Mouse (Mus musculus): ENCODE data around the gene Msx2.

The Msx2 gene

GRCm38 (mm10) chr13:53464441-53465001 is 8.4 kb downstream of the Msx2 start:
- no peak for DNase-seq

DNA sequence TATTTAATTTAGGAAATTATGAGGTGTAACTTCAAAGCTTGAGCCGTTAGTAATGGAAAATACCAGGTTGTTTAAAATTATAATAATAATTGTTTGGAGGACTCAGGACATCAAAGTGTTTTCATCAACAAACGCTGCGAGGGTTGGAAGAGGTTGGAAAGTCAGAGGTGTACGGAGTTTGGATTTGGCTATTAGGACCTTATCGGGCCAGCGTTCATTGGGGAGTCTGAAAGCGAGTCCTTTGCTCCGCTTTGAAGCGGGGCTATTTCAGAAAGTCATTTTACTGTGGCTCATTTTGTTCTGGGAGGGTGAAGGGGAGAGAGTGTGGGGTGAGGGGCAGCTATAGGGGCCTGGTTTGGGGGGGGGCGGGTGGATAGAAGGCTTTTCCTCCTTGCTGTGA is 8.9 kb downstream of the Msx2 start:
- no peak for DNase-seq

GRCm38 (mm10) chr13:53463037-53463436 is 9.8 kb downstream of the Msx2 start:
- DNase-seq = no peak

DNA sequence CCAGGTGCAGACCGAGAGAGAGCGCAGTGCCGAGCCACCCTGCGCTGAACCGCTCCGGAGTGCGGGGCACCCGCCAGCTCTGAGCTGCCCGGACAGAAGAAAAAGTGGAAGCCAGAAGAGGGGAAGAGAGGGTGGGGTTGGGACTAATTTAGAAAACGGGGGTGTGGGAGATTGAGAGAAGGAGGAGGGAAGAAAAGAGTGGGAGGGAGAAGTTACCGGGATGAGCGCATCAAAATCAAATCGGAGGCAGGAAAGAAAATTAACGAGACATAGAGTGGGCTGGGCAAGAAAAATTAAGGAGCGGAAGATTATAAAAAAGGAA is 10.3 kb downstream of the Msx2 start:
- no peak for DNase-seq

DNA sequence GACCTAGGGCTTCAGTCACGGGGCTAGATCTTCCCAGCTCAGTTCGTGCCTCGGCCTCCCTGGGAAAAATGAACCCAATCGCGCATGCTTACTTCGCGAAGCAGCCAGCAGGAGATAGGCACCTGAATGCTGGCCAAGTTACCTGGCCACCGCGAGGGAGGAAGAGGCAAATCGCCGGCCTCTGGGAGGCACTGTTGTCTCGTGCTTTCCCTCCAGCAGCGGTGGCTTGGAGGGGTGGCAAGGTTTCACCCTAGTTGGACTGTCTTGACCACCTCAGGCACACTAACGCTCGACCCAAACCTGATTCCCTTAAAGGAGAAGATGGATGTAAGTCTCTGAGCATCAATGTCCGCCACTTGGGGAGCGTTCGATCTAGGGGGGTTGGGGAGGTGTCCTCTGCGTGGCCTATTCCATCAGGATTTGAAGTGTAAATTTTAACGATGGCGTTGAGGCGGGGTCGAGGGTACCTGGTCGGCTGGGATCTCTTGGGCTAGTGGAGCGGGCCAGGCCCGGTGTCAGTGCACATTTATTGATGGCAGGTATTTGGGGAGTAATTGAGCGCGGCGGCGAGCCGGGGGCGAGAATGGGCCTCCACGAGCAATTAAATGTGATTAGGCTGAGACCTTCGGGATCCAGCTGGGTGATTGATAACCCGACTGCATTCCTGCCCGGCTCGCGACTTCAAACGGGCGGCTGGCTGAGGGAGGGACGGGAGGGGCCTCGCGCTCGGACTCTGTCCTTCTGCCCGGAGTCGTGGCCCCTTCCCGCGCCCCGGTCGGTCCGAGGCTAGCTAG is 10.8 kb downstream of the Msx2 start:
- peak; percentile 9 for DNase-seq

- DNase-seq = no peak
Measured at GRCm38 (mm10) chr13:53461346-53461745, 11.5 kb downstream of the Msx2 start.

GRCm38 (mm10) chr13:53458766-53459165 is 14.1 kb downstream of the Msx2 start:
- DNase-seq = no peak

DNA sequence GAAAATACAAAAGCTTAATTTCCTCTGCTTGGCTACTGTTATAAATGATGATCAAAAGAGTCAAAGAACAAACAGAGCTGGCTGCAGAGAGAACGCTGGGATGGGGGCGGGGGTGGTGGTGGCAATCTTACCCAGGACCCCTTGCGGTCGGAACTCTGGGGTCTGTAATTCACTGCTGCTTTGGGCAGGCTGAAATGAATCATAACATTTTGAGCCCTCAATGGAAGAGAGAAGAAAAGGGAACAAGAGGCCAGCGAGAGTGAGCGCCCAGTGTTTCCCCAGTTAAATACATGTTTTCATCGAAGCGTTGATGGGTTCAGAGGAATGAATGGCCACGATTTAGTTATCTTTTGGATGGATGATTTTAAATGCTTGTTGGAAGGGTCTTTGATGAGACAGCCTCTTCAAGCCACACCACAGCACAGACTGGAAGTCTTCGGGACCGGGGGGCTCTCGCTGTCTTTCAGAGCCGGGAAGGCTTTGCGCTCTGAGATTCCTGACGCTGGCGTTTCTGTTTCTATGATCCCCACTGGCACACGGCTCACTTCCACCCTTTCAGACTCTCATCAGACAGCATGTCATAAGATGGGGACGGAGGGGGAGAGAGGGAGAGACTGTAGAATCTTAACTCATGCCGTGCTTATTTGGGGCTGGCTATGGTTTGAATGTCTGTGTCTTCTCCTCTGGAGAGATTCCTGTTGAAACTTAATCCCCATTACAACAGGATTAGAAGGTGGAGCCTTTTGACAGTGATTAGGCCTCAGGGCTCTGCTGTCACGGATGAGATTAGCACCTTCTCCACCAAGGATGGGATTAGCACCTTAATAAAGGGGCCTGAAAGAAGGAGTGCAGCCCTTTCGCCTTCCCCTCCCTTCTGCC is 17.8 kb downstream of the Msx2 start:
- no peak for DNase-seq

- DNase-seq = no peak
Measured at GRCm38 (mm10) chr13:53453927-53454326, 18.9 kb downstream of the Msx2 start.

- DNase-seq = peak; percentile 39
Measured at GRCm38 (mm10) chr13:53447609-53448008, 25.3 kb downstream of the Msx2 start.

DNA sequence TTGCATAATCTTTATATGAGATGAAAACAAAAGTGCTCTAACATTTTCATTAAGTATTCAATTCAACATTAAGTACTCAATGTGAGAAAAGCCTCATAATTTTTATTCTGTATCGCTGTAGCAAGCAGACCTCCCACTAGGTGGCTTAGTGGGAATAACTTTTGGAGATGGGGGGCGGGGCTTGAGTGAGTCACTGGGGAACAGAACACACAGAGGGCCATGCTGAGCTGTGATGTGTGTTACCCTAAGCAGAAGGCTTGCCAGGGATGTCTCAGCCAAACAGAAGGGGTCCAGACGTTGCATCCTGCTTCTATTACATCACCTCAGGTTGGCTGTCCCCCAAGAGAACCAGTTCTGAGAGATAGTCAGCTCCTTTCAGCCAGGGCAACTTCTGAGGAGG is 29.3 kb downstream of the Msx2 start:
- peak; percentile 47 for DNase-seq

DNA sequence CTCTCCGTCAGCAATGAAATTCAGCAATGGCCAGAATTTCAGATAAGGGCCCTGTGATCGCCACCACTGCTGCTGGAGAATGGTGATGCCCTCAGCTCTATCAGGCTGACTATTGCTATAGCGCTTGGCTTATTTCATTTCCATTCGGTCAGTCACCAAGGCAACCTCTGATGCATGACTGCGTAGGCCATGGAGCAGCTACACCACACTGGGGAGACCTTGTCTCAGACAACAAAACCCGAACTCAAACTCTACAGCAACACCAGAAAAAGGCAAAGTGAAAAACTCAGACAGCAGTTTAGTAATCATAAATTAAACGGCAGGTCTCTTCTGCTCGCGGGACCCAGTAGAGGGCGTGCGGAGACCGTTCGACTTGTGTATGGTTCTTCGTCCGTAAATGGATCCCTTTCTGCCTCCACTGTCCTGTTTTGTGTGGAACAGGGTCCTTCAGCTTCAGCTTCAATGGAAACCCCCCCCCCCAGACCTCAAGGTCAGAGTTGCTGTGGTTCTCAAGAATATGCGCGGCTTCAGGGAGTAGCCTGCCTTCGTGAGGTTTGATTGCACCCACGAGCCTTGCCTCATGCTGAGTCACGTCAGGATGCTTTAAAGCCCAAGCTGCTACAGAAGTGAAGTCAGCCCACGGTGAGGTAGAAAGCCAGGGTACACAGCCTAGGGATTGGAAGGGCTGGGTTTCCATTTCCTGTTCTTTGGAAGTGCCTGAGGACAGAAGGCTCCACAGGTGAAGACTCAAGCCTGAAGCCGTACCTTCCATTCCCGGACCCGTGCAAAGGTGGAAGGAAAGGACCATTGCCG is 30.5 kb downstream of the Msx2 start:
- DNase-seq = no peak

DNA sequence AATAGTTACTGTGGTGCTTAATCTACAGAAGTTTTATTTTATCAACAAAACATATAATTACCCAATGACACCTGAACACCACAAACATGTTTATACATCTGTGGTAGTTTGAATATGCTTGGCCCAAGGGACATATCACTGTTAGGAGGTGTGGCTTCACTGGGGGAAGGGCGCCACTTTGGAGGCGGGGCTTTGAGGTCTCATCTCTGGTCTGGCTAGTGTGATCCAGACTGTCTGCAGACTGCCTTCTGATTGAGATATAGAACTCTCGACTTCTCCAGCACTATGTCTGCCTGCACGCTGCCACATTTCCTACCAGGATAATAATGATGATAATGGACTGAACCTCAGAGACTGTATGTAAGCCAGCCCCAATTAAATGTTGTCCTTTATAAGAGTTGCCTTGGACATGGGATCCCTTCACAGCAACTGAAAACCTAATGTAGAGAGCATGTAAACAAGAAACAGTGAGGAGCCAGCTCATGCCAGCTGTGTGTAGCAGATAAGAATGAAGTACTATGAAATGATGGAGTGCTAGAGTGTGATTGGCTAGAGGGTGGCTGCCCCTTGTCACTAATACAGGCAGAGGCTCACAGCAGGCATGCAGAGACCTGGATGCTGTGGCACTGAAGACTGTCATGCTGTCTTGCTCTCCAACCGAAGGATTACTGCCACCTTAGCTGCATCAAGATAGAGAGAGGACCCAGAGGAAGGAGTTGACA is 31.4 kb downstream of the Msx2 start:
- no peak for DNase-seq

GRCm38 (mm10) chr13:53439957-53440356 is 32.9 kb downstream of the Msx2 start:
- no peak for DNase-seq

- peak; percentile 93 for DNase-seq
Measured at GRCm38 (mm10) chr13:53426507-53426906, 46.4 kb downstream of the Msx2 start.

GRCm38 (mm10) chr13:53421189-53421588 is 51.7 kb downstream of the Msx2 start:
- no peak for DNase-seq

DNA sequence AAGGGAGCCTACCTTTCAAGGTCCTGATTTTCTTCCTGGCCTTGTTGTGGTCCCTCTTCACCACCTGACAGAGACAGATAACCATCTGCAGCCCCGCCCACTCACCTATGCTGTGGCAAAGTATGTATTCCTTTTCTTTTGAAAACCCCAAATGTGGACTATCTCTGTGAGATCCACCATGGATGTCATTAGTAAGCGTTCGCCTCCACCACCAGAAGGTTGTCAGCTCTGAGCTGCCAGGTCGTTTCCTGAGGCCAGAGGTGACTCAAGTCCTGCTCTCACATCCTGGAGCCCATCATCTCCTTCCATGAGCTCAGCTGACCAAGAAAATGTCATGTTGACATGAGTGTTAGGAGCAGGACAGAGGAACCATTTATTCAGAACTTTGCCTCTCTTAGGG is 52.1 kb downstream of the Msx2 start:
- DNase-seq = no peak

DNA sequence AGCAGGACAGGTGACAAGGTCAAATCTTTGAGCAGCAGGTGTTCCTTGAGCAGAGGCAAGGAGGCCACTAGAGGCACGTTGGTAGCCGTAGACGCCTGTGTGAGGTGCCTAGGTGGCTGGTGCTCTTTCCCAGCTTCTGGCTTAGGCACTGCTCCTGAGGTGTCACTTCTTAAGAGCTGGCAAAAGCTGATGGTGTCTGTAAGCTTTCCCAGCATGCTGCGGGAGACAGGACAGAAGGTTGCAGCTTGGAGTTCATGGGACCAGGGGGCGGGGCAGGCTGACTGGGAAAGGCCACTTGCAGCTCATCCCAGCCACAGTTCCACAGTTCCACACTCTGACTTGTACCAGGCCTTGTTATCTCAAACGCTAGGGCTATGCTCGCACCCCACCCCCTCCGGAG is 53.2 kb downstream of the Msx2 start:
- DNase-seq = no peak

- no peak for DNase-seq
Measured at GRCm38 (mm10) chr13:53417701-53418100, 55.2 kb downstream of the Msx2 start.

Measured in lung, postnatal 36 days (tissue).